Mouse (Mus musculus): Measurements from ENCODE around the gene Plcxd3. TPM values are rescaled to one million over a fixed set of nuclear protein-coding genes. Genes with fewer than 3 reads are reported as not detected.
"Not testable (repeated sequence)": the region's sequence is repeated elsewhere in the genome, so short reads cannot be mapped to it uniquely, and the experiment has no call there.

Plcxd3 gene
- total RNA-seq, 1 experiment from 2014 or later: not detected

- no peak for ATAC-seq (replicated peaks in 1 of 2; ENCODE audit: insufficient read depth in 1 of 2, low FRiP score in 2 of 2, low TSS enrichment in 1 of 2, low read depth in 1 of 2, poor library complexity in 2 of 2, severe bottlenecking in 2 of 2)
These were observed 128.5 kb downstream of the Plcxd3 start for GRCm38 (mm10) chr15:4503826-4504225.

- ATAC-seq (replicated peaks in 1 of 2; ENCODE audit: insufficient read depth in 1 of 2, low FRiP score in 2 of 2, low TSS enrichment in 1 of 2, low read depth in 1 of 2, poor library complexity in 2 of 2, severe bottlenecking in 2 of 2): no peak
These were observed 139.4 kb downstream of the Plcxd3 start for GRCm38 (mm10) chr15:4514724-4515123.

GRCm38 (mm10) chr15:4524598-4524997 is 149.3 kb downstream of the Plcxd3 start:
- ATAC-seq (replicated peaks in 1 of 2; ENCODE audit: insufficient read depth in 1 of 2, low FRiP score in 2 of 2, low TSS enrichment in 1 of 2, low read depth in 1 of 2, poor library complexity in 2 of 2, severe bottlenecking in 2 of 2): no peak

GRCm38 (mm10) chr15:4533700-4534099 is 158.4 kb downstream of the Plcxd3 start:
- ATAC-seq (replicated peaks in 1 of 2; ENCODE audit: insufficient read depth in 1 of 2, low FRiP score in 2 of 2, low TSS enrichment in 1 of 2, low read depth in 1 of 2, poor library complexity in 2 of 2, severe bottlenecking in 2 of 2): no peak

GRCm38 (mm10) chr15:4559121-4559520 is 183.8 kb downstream of the Plcxd3 start:
- no peak for ATAC-seq (replicated peaks in 1 of 2; ENCODE audit: insufficient read depth in 1 of 2, low FRiP score in 2 of 2, low TSS enrichment in 1 of 2, low read depth in 1 of 2, poor library complexity in 2 of 2, severe bottlenecking in 2 of 2)

DNA sequence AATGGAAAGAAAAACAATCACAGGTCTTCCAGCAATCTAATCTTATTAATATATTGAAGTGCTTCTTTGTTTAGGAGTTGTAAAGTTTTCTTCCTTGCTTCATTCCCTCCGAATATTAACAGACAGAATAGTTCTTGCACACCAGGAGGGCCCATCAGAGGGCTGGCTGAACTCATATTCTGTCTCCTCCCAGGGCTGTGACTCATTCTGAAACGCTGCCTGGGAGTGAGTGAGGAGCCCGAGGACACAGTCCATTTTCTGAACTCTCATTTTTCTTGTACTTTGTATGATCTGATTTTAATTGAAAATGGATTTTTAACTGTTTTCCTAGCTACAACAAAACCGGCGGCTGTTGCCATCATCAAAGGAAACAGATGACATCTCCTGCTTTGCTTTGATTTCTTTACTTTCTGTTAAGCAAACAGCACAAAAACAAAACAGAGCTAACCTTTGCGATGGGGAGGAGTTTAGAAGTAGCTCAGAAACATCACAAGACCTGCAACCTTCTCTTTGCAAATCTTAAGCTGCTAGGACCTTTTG is 186.2 kb downstream of the Plcxd3 start:
- no peak for ATAC-seq (replicated peaks in 1 of 2; ENCODE audit: insufficient read depth in 1 of 2, low FRiP score in 2 of 2, low TSS enrichment in 1 of 2, low read depth in 1 of 2, poor library complexity in 2 of 2, severe bottlenecking in 2 of 2)

- not testable (repeated sequence) for ATAC-seq (replicated peaks in 1 of 2; ENCODE audit: insufficient read depth in 1 of 2, low FRiP score in 2 of 2, low TSS enrichment in 1 of 2, low read depth in 1 of 2, poor library complexity in 2 of 2, severe bottlenecking in 2 of 2)
These were observed 220.2 kb downstream of the Plcxd3 start for GRCm38 (mm10) chr15:4595521-4595920.

DNA sequence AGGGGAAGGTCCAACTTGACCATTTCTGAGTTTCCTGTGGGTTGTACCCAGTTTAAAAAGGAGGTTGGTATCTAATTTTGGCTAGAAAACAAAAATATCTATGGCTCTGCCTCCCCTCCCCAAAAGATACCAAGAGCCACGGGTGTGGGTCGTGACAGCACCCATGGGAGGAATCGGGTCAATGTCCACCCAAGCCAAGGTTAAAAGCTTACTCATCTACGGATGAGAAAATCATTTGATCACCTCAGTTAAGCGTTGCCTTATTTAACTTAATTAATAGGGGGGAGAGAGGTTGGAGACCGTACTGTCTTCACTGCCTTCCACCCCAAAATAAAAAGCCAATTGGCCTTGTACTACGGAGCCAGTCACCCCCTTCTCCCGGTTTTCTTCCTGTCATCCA is 223.4 kb downstream of the Plcxd3 start:
- not testable (repeated sequence) for ATAC-seq (replicated peaks in 1 of 2; ENCODE audit: insufficient read depth in 1 of 2, low FRiP score in 2 of 2, low TSS enrichment in 1 of 2, low read depth in 1 of 2, poor library complexity in 2 of 2, severe bottlenecking in 2 of 2)

GRCm38 (mm10) chr15:4599331-4599730 is 224.0 kb downstream of the Plcxd3 start:
- not testable (repeated sequence) for ATAC-seq (replicated peaks in 1 of 2; ENCODE audit: insufficient read depth in 1 of 2, low FRiP score in 2 of 2, low TSS enrichment in 1 of 2, low read depth in 1 of 2, poor library complexity in 2 of 2, severe bottlenecking in 2 of 2)

GRCm38 (mm10) chr15:4605630-4606029 is 230.3 kb downstream of the Plcxd3 start:
- ATAC-seq (replicated peaks in 1 of 2; ENCODE audit: insufficient read depth in 1 of 2, low FRiP score in 2 of 2, low TSS enrichment in 1 of 2, low read depth in 1 of 2, poor library complexity in 2 of 2, severe bottlenecking in 2 of 2): no peak
